Mouse (Mus musculus): Measurements from ENCODE around the gene Aacs.

The Aacs gene

GRCm38 (mm10) chr5:125492379-125493092 is 16.9 kb downstream of the Aacs start:
- no peak for DNase-seq (ENCODE audit: inconsistent ontology term)

- no peak for DNase-seq (ENCODE audit: inconsistent ontology term)
These were observed 17.4 kb downstream of the Aacs start for GRCm38 (mm10) chr5:125493093-125493423.

GRCm38 (mm10) chr5:125495655-125496054 is 20.0 kb downstream of the Aacs start:
- DNase-seq (ENCODE audit: inconsistent ontology term): no peak

GRCm38 (mm10) chr5:125497821-125498600 is 22.4 kb downstream of the Aacs start:
- DNase-seq (ENCODE audit: inconsistent ontology term): no peak

GRCm38 (mm10) chr5:125501505-125501904 is 25.9 kb downstream of the Aacs start:
- no peak for DNase-seq (ENCODE audit: inconsistent ontology term)

- DNase-seq (ENCODE audit: inconsistent ontology term): no peak
These were observed 26.6 kb downstream of the Aacs start for GRCm38 (mm10) chr5:125502186-125502585.

GRCm38 (mm10) chr5:125503628-125504027 is 28.0 kb downstream of the Aacs start:
- no peak for DNase-seq (ENCODE audit: inconsistent ontology term)

GRCm38 (mm10) chr5:125504692-125505091 is 29.1 kb downstream of the Aacs start:
- no peak for DNase-seq (ENCODE audit: inconsistent ontology term)

GRCm38 (mm10) chr5:125505968-125506367 is 30.4 kb downstream of the Aacs start:
- DNase-seq (ENCODE audit: inconsistent ontology term): no peak

GRCm38 (mm10) chr5:125507582-125507981 is 32.0 kb downstream of the Aacs start:
- no peak for DNase-seq (ENCODE audit: inconsistent ontology term)

GRCm38 (mm10) chr5:125508006-125508405 is 32.4 kb downstream of the Aacs start:
- no peak for DNase-seq (ENCODE audit: inconsistent ontology term)

- no peak for DNase-seq (ENCODE audit: inconsistent ontology term)
These were observed 33.9 kb downstream of the Aacs start for GRCm38 (mm10) chr5:125509541-125509940.

GRCm38 (mm10) chr5:125515006-125515405 is 39.4 kb downstream of the Aacs start:
- no peak for DNase-seq (ENCODE audit: inconsistent ontology term)

- DNase-seq (ENCODE audit: inconsistent ontology term): no peak
These were observed 43.0 kb downstream of the Aacs start for GRCm38 (mm10) chr5:125518640-125519039.

GRCm38 (mm10) chr5:125520930-125521590 is 45.4 kb downstream of the Aacs start:
- no peak for DNase-seq (ENCODE audit: inconsistent ontology term)

GRCm38 (mm10) chr5:125523361-125523760 is 47.7 kb downstream of the Aacs start:
- DNase-seq (ENCODE audit: inconsistent ontology term): no peak

- no peak for DNase-seq (ENCODE audit: inconsistent ontology term)
These were observed 49.9 kb downstream of the Aacs start for GRCm38 (mm10) chr5:125525516-125525915.

- no peak for DNase-seq (ENCODE audit: inconsistent ontology term)
These were observed 50.9 kb downstream of the Aacs start for GRCm38 (mm10) chr5:125526464-125526863.

- DNase-seq (ENCODE audit: inconsistent ontology term): no peak
These were observed 53.5 kb downstream of the Aacs start for GRCm38 (mm10) chr5:125529109-125529508.

- DNase-seq (ENCODE audit: inconsistent ontology term): no peak
These were observed 56.0 kb downstream of the Aacs start, which contains the start of gene Tmem132b for GRCm38 (mm10) chr5:125531634-125532033. Gene Tmem132b (plus strand): TSS chr5:125531774.

- peak; percentile 51 for DNase-seq (ENCODE audit: inconsistent ontology term)
These were observed 56.6 kb downstream of the Aacs start for GRCm38 (mm10) chr5:125532191-125532544.

- no peak for DNase-seq (ENCODE audit: inconsistent ontology term)
These were observed 57.1 kb downstream of the Aacs start for GRCm38 (mm10) chr5:125532545-125533224.
